Mouse (Mus musculus) retina, adult 2 months (tissue): ENCODE measurements at regions not wholly inside any gene's neighbourhood (a gene's known extent, or its start where the extent isn't known, plus 50 kb on each side); places are given as distances from the start of the nearest gene placed in this dataset.

Source experiments
- DNase-seq: peaks from one replicate; pipeline ENCODE4 v3.0.0-alpha.2; 2012; ENCODE audit warnings: low read depth, low spot score

- DNase-seq, result no peak
Measured at GRCm38 (mm10) chr11:71670111-71671050, 79.3 kb upstream of the Wscd1 start.

GRCm38 (mm10) chr11:71672171-71673050, 77.3 kb upstream of the Wscd1 start:
- no peak for DNase-seq

DNA sequence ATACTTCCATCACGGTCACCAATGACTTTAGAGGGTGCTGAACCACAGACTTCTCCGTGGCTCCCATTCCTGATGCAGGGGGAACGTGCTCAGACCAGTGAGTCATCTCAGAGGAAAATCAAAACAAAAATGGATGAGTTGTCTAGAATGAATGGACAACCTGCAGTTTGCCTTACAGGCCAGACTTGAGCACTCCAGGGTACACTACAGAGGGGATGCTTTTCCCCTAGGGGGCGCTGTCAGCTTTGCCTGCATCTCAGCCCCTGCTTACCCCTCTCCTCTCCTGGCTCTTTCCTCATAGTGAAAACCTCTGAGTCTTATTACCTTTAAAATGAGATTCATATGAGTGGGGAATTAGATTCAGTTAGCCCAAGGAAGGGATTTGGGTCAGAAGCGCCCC, 75.4 kb upstream of the Wscd1 start:
- no peak for DNase-seq

DNA sequence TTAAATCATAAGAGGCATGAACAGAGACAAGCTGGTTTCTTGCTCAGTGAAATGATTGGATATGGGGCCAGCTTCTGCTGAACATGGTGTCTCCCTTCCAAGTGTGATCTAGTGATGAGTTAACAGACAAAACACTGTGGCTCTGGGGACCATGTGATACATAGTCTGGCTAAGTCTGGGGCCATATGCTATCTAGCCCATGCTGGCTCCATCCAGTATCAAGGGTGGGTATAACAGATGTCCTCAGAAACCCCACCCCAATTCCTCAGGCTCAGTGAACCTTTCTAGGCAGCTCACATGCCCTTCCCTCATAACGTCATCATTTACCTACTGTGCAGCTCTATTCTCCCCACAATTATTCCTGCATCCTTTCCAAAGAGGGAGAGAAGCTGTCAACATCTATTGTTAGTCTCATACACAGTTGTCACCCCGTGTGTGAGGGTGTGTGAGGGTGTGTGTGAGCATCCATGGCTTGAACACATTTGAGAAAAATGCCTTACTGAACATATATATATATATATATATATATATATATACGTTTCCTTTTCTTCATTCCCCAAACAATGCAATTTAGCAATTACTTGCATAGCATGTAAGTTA, 73.9 kb upstream of the Wscd1 start:
- DNase-seq, result no peak

DNA sequence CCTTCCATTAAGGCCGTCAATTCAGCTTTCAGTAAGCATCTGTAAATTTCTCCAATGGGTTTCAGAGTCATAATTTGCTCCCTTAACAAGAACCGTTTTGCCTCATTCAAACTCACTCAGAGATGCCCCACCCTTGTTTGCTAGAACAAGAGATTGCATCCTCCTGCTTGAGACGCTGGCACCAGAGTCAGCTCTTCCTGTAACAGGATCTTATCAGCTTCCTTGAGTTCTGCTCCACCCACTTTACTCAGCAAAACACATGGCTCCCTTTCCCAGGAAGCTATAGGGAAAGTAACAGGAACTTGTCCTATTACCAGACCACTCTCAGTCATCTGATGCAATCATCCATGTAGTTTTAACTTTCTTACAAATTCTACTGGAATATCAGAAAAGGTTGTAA, 52.7 kb upstream of the Wscd1 start:
- no peak for DNase-seq

DNA sequence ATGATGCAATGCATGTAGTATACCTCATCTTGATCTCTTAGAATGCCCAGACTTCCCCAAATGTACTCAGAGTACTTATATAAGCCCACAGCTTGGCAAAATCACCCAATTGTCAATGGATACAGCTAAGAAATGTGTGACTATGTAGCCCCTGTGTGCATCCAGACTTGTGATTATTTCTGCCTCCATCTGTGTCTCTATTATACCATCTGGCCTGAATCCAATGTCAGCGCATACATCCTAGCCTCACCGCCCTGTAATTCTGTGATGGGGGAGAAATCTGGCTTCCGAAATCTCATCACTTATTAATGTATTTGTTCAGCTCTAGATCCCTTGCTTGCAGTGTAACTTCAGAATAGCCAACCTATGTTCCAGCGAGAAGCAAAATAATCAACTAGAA, 50.9 kb upstream of the Wscd1 start:
- DNase-seq, result no peak
